Mouse (Mus musculus) spleen, postnatal 10 days (tissue): ENCODE measurements around the gene Vcl.

Experiments
- DNase-seq, 2 experiments: peaks; one replicate each; pipeline ENCODE4 v3.0.0; 2021 to 2022; ENCODE audit warnings: low spot score in 2 of 2

The Vcl gene

DNA sequence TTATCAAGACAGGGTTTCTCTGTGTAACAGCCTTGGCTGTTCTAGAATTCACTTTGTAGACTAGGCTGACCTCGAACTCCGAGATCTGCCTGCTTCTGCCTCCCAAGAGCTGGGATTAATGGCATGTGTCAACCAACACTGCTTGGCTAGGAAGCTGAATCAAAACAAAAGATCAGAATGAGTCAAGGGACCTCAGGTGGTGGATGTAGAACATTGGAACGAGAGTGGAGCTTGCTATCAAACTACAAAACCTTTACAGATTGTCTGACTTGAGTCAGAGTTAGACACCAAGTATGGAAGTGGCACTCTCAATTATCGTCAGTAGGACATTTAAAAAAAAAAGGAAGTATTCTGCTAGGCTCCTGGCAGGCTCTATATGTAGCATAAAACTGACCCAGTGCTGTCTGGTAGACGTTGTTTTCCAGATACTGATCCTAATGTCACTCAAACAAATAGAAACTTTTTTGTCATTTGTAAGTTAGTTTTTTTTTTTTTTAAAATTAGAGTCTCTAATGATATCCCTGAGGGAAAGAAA lies 84.7 kb downstream of the Vcl start:
- no peak for DNase-seq

DNA sequence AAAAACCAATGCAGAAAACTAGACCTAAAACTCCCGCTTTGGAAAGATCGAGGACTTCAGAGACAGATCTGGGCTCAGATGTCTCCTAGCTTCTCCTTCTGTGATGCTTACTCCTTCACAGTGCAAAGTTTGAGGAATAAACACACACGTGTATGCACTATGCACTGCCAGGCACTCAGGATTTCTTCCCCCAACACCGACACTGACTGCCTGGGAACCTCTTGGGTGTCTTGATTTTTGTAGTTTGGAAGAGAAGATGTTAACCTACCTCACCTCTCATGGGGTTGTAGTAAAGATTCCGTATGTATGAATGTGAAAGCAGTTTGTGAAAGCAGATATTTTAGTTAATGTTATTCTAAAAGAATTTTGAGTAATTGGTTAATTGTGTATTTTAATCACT lies 88.7 kb downstream of the Vcl start:
- no peak for DNase-seq

DNA sequence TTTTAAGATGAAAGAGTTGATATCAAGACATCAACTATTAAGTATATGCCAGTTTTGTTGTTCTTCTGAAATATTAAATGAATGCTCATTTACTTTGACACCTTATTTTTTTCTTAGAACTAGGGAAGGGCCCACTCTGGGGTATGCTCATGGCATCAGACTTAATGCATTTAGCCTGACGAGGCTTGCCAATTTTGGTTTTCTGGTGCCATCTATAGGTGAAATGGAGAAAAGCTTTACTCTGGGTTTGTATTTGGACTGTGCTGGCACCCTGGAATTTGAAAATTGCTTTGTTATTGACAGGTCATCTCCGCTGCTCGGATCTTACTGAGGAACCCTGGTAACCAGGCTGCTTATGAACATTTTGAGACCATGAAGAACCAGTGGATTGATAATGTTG lies 89.8 kb downstream of the Vcl start:
- no peak for DNase-seq

DNA sequence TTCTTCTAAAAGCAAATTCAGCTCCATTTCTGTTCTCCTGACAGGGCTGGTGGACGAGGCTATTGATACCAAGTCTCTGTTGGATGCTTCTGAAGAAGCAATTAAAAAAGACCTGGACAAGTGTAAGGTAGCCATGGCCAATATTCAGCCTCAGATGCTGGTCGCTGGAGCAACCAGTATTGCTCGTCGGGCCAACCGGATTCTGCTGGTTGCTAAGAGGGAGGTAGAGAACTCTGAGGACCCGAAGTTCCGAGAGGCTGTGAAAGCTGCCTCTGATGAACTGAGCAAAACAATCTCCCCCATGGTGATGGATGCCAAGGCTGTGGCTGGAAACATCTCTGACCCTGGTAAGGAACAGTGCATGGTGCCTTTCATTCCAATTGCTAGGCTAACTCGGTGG lies 91.2 kb downstream of the Vcl start:
- DNase-seq: no peak

DNA sequence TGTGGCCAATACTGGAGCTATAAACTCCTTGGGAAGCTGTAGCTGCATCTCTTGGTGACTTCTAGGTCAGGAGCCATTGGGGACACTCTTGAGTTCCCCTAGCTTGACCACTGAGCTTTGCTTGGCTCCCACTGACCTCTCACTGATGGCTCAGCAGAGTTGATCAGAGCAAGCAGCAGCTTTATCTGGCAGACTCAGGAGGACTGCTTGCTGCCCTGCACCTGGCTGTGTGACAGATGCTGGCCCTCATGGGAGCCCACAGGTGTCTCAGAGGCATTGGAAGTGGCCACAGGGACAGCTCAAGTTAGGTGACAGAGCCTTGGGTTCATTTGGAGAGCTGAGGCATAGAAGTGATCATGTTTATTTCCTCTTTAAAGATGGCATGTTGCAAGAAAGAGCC lies 98.3 kb downstream of the Vcl start:
- DNase-seq: no peak

DNA sequence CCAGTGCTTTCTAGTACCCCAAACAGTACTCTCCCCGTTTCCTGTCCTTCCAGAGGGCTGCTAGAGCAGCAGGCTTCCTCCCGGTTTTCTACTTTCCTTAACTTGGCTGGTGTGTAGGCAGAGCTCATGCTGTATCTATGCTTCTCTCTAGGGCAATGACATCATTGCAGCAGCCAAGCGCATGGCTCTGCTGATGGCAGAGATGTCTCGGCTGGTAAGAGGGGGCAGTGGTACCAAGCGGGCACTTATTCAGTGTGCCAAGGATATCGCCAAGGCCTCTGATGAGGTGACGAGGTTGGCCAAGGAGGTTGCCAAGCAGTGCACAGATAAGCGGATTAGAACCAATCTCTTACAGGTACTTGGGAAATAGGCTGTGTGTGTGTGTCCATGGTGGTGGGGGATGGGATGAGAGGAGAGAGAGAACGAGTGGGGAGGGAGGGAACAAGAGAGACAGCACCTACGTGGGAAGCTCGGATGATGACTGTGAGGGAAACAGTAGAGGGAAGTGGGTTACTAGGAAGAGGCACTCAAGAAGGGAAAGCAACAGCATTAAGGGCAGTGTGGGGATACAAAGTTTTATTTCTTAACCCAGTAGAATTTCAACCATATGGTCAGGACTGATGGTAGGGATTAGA lies 99.9 kb downstream of the Vcl start:
- no peak for DNase-seq

DNA sequence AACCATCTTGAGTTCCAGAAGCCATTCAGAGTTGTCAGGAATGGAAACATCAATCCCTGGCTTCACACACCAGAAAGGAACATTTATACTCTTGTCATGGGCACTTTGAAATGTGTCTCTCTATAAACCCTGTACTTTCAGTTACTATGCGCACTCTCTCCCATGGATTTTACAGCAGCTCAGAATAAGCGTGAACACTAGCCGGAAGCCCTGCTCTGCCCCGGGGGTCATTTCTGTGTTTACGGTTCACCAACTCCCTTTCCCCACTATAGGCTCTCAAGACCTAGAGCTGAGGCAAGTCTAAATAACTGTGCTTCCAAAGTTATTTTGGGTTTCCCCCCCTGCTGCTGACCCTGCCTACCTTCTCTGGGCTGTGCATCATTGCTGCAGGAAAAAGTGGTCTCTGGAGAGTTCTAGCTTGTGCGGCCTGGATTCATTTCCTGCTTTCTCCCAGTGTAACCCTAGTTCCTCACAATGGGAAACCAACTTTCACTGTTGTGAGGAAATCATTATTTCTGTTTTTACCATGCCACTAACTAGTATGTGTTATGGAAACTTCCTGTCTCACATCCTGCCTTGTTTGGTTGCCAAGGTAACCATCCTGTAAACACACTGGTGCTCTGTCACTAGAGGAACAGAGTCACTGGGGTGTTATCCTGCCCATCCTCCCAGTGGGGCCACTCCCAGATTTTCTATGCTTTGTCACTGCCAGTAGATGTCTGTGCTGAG lies 102.7 kb downstream of the Vcl start:
- peak in 1 of 2 experiments; percentile 27 for DNase-seq

DNA sequence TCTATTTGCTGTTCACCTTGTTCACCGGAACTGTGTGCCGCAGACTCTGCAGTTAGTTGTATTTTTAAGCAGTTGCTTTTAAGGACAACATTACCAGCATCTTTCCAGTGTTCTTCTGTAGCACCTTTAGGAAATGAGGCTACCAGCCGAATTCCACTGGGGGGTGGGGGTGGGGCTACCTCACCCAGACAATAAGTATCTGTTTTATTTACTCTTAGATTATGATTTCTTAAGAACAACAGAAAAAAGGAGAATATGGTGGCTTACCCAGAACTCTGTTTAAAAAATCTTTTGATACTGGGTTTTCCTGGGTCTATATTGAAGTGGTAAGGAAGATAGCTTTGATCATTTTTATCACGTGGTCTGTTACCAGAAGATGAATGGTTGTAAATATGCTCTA lies 105.1 kb downstream of the Vcl start:
- no peak for DNase-seq

DNA sequence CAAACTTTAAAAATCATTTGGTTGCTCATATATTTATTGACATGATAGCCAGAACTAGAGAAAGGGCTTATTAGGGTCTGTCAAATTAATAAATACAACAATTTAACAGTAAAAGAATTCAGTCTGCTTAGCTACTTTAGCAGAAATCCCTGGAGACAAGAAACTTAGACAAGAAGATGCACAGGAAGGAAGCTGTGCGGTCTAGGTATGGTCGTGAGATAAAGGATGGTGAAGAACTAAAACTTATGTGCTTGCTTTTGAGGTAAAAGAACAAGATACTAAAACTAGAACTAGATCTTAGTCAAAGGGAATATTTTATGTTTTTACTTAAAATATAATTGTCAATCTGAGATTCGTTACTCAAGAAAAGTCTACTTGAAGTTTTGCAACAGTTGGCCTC lies 105.6 kb downstream of the Vcl start:
- DNase-seq: no peak

DNA sequence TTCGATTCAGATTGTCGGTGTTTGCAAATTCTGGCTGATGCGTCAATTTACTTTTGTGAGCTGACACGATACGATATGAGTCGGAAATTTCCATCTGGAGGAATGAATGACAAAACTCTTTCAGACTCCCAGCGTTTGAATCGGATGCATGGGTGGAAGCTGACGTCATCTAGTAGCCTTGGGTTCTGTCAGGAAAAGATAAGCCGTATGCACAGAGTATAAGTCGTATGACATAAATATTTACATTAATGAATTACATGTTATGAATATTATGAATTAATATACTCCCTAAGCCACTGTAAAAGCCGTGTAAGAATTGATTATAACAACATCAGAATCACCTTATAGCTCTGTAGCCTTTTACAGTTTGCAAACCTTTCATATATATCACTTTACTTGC lies 109.9 kb downstream of the Vcl start:
- DNase-seq: no peak

DNA sequence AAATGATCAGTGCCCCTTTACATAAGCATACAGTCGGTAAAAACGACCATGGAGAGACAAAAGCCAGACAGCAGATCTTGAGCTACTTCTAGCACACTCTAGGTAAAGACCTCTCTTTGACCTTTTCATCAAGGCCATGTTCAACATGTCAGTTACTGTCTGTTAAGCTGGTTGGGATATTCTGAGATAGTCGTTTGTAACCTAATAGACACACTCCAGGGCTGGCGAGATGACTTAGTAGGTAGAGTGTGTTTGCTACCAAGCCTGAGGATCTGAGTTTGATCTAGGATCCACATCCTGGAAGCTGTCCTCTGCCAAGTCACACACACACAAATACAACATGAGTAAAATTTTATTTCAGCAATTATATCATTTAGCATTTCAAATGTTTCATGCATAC lies 110.4 kb downstream of the Vcl start:
- DNase-seq: no peak

DNA sequence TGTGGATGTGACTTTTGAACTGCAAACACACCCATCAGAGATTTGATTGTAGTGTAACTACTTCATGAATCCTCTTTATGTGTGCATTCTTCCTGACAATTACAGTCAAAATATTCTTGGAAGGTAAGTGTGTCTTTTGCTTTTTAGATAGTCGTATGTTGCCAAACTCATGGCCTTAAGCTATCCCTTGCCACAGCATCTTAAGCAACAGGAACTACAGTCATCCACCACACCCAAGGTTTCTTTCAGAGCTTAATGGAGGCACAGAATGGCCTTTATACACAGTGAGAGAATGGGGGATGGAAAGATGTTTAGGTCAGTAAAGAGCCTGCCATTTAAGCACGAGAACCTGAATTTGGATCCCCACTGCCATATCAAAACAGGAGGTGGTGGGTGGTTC lies 118.6 kb downstream of the Vcl start:
- no peak for DNase-seq

DNA sequence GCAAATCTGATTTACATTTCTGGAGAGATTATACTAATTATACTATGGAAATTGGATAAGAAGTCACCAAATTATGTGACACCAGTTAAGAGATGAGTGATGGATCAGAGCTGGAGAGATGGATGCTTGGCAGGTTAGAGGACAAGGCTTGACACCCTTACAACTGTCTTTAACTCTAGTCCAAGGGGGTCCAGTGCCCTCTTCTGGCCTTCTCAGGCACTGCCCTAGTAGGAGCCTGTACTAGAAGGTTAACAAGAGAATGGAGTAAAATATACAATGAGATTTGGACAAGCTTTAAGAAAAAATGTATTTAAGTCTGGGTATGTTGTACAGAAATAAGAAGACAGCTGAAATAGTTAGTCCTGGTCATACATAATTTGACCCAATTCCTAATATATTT lies 119.7 kb downstream of the Vcl start:
- DNase-seq: peak in 1 of 2 experiments; percentile 72

DNA sequence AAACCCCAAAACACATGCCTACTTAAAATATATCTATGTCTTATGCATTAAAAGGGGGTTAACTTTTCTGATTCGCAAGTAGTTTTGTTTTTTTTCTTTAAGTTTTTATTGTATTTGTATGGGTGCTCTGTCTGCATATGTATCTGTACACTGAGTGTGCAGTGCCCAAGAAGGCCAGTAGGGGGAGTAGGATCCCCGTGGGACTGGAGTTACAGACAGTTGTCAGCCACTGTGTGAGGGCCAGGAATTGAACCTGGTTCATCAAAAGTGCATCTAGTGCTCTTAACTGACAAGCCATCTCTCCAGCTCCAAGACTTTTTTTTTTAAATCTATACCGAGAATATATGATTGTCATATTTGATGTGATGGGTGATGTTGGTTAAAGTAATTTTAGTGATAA lies 121.5 kb downstream of the Vcl start:
- DNase-seq: peak in 1 of 2 experiments; percentile 77

DNA sequence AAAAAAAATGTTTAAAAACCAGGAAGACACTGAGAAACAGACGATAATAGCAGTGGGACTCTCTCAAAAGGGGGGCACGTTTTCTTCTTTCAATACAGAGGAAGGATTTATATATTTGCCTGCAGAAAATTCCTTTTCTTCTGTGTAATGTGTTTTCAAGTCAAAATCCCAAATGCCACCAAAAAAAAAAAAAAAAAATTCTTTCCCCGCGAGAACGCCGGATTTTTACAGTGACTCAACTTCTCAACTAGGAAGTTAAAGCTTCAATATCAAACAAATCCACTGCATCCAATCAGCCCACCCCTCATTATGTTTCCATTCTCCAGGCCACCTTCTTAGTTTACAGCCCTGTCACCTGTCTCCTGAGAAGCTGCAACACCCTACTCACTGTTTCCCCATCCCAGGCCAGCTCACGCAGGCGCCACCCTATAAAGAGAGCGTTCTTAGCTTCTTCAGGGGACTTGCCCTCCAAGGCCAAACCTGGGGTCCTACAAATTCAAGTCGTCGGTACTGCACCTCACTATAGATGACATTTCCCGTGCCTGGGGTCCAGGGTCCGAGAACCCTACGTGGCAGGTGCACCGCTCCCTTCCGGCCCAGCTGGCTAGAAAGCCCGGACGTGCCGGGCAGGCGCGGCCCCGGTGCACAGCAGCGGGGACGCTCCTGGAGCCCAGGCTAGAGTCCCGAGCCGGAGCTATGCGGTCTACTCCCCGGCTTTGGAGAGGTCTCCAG lies 122.3 kb downstream of the Vcl start:
- no peak for DNase-seq

DNA sequence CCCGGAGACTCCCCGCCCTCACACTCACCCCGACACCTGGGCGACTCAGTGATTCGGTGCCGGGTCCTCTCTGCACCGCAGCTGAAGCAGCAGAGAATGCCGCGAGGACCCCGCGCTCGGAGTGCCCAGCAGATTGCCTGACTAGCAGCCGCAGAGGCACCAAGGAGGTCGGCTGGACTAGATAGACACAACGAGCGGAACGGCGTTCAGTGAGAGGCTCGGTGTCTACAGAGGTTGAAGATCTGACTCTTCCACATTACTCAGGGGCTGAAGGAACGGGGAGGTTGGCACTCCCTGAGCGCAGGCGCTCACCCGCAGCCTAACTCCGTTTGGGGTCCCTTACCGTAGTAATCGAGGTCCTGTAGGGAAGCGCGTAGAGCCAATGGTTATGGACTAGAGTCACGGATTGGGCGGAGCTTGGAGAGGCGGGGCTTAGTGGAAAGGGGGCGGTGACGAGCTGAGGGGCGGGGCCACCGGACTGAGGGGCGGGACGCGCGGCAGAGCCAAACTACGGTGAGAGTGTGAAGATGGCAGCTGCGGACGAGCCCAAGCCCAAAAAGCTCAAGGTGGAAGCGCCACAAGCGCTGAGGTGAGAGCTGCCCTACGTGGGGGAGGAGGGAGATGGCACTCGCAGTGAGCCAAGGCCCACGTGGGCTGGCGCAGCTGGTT lies 123.0 kb downstream of the Vcl start, which contains the start of the genes Ap3m1 and Adk:
Gene Ap3m1, minus strand, starts transcription at position 397 of the 669 bp plus-strand sequence.
Gene Adk, plus strand, starts transcription at position 463 of the 669 bp plus-strand sequence.
- peak; percentile 97 for DNase-seq

DNA sequence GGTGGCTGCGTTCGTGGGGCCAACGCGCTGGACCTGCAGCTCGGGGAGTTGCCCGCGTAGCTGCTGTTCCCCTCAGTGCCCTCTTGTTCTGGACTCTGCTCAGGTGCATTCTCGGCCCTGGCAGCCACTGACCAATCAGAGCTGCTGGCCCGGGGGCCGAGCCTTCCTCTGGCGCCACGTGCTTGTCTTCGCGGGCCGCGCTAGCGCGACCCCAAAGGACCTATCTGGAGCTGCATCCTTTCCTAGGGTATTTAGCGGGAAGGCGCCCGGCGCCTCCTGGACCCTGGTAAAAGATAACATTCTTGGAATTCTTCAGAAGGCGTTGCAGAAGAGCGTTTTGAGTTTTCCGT lies 123.6 kb downstream of the Vcl start:
- DNase-seq: no peak

DNA sequence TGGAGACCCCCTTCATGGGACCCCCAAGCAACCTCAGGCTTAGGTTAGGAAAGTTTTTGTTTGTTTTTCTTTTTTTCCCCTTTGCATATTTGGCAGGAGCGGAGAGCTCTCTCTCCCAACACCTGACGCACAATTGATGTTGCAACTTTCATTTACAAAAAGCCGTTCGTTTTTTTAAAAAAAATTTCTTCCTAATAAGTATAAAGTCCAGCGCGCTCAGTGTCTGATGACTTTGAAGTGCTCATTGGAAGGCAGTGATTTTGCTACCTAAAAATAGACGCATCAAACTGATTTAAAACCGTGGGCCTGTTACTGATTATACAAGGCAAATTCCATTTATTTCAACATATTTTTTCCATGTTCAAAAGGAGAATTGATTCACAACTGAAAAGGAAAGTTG lies 124.0 kb downstream of the Vcl start:
- no peak for DNase-seq

DNA sequence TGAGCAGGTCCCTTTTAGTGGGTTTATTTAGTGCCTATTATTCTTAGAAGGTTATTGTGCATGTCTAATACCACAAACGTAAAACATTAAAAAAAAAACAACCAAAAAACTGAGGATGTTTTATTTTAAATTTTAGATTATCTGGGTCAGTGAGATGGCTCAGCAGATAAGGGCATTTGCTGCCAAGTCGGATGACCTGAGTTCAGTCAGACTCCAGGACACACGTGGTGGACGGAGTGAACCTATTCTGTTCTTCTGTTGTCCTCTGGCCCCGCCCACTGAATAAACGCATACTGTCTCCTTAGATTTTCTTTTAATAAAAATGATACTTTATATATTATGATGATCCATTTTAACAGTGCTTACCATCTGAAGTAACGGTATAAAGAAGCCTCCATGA lies 124.4 kb downstream of the Vcl start:
- no peak for DNase-seq

DNA sequence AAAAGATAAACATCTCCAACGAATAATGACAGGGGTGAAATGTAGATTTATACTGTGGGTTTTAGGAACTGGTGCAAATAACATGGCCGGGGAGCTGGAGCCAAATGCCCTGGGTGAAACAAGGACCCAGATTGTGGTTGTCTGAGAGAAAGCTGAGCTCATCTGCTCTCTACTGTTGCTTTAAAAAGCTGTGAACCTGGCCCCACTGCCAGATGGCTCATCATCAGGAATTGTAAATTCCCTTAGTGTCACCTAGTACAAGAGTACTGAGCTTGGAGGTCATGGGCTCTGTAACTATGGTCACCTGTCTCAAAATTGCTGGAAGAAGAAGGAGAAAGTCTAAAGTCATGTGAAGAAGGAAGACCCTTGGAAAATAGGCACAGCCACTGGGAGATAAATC lies 129.8 kb downstream of the Vcl start:
- no peak for DNase-seq

DNA sequence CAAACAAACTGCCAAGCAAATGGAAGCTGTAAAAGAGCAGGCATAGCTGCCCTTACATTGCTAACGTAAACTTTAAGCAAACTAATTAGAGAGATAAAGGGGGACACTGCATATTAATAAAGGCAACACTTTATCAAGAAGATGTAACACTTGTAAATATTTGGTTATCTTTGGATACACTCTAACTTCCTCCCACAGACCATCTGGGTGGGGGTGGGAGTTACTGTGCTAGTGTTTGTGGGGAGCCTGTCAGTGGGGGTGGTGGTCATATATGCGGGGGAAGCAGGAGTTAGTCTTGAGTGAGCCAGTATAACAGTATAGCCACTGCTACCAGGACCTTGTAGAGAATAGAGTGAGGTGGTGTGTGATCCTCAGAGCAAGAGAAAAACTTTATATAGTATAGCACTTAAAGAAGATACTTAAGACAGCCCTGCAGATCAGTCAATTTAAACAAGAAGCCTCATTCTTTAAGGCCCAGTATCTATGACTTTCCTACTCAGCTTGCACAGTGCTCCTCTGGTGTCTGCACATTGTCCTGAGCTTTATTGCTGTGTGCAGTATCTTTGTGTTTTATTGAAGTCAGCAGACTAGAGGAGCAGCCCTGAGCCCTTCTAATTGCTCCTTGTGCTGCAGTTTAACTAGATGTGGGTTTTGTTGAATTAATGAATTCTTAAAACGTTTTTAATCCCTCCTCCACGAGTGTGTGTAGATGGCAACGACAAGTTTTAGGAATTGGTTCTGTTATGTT lies 133.7 kb downstream of the Vcl start:
- DNase-seq: no peak
